Mouse (Mus musculus): ENCODE measurements at regions not wholly inside any gene's neighbourhood (a gene's known extent, or its start where the extent isn't known, plus 50 kb on each side); places are given as distances from the start of the nearest gene placed in this dataset.

- no peak overlapping the region for H3K4me2 ChIP-seq (ENCODE audit: low read depth, low read length)
- H3K27ac ChIP-seq (ENCODE audit: low read length): no peak overlapping the region
- H3K4me3 ChIP-seq (ENCODE audit: low read length): no peak overlapping the region
- no peaks in the 10 kb centered on the region for H3K36me3 ChIP-seq (ENCODE audit: control insufficient read depth, insufficient read depth, low read length)
- no peak for ATAC-seq
- no peaks in the 10 kb centered on the region for H3K27me3 ChIP-seq (replicated peaks; ENCODE audit: control insufficient read depth, insufficient read depth, low read length)
- no peak overlapping the region for H3K9ac ChIP-seq (ENCODE audit: low read depth, low read length)
- H3K9me3 ChIP-seq (ENCODE audit: control insufficient read depth, low read length): no peaks in the 10 kb centered on the region
- H3K4me1 ChIP-seq (ENCODE audit: control insufficient read depth, insufficient read depth, low read length): no peaks in the 10 kb centered on the region
- WGBS: 89% methylated on average over 9 of the region's 9 CpGs
Observed at GRCm38 (mm10) chr13:28616645-28617381, 336.7 kb downstream of the Sox4 start.

GRCm38 (mm10) chr13:28607551-28608114, 345.9 kb downstream of the Sox4 start:
- H3K4me2 ChIP-seq (ENCODE audit: low read depth, low read length): no peak overlapping the region
- 33% methylated on average over 6 of the region's 6 CpGs for WGBS

GRCm38 (mm10) chr13:28606651-28607050, 346.9 kb downstream of the Sox4 start:
- 84% methylated on average over 1 of the region's 1 CpGs for WGBS
- no peak for ATAC-seq
- Histone ChIP-seq H3K27me3 (replicated peaks; ENCODE audit: control insufficient read depth, insufficient read depth, low read length) (no peaks in the 10 kb centered on the region), H3K4me1 (ENCODE audit: control insufficient read depth, insufficient read depth, low read length) (peaks cover 3% of the 10 kb centered on the region), H3K9ac (ENCODE audit: low read depth, low read length) (no peak overlapping the region), H3K9me3 (ENCODE audit: control insufficient read depth, low read length) (no peaks in the 10 kb centered on the region), H3K4me2 (ENCODE audit: low read depth, low read length) (no peak overlapping the region), H3K4me3 (ENCODE audit: low read length) (no peak overlapping the region), H3K36me3 (ENCODE audit: control insufficient read depth, insufficient read depth, low read length) (no peaks in the 10 kb centered on the region), H3K27ac (ENCODE audit: low read length) (no peak overlapping the region)

More at GRCm38 (mm10) chr13:28607551-28608114, 345.9 kb downstream of the Sox4 start:
- H3K27ac ChIP-seq (ENCODE audit: low read length): peak overlapping the region; percentile 65; the same call in 1 of the 2 replicates
- H3K4me3 ChIP-seq (ENCODE audit: low read length): no peak overlapping the region
- no peaks in the 10 kb centered on the region for H3K36me3 ChIP-seq (ENCODE audit: control insufficient read depth, insufficient read depth, low read length)
- H3K27me3 ChIP-seq (replicated peaks; ENCODE audit: control insufficient read depth, insufficient read depth, low read length): no peaks in the 10 kb centered on the region
- no peak overlapping the region for H3K9ac ChIP-seq (ENCODE audit: low read depth, low read length)
- H3K4me1 ChIP-seq (ENCODE audit: control insufficient read depth, insufficient read depth, low read length): peaks cover 3% of the 10 kb centered on the region
- H3K9me3 ChIP-seq (ENCODE audit: control insufficient read depth, low read length): no peaks in the 10 kb centered on the region
- ATAC-seq: peak; percentile 64

- H3K9ac ChIP-seq (ENCODE audit: low read depth, low read length): no peak overlapping the region
- 69% methylated on average over 1 of the region's 1 CpGs for WGBS
- no peak overlapping the region for H3K27ac ChIP-seq (ENCODE audit: low read length)
- no peak overlapping the region for H3K4me2 ChIP-seq (ENCODE audit: low read depth, low read length)
- H3K9me3 ChIP-seq (ENCODE audit: control insufficient read depth, low read length): no peaks in the 10 kb centered on the region
- H3K4me3 ChIP-seq (ENCODE audit: low read length): no peak overlapping the region
- peaks cover 3% of the 10 kb centered on the region for H3K4me1 ChIP-seq (ENCODE audit: control insufficient read depth, insufficient read depth, low read length)
- H3K27me3 ChIP-seq (replicated peaks; ENCODE audit: control insufficient read depth, insufficient read depth, low read length): no peaks in the 10 kb centered on the region
- no peak for ATAC-seq
- H3K36me3 ChIP-seq (ENCODE audit: control insufficient read depth, insufficient read depth, low read length): no peaks in the 10 kb centered on the region
Observed at GRCm38 (mm10) chr13:28605833-28606232, 347.7 kb downstream of the Sox4 start.

- peaks cover 3% of the 10 kb centered on the region for H3K4me1 ChIP-seq (ENCODE audit: control insufficient read depth, insufficient read depth, low read length)
- WGBS: 39% methylated on average over 6 of the region's 6 CpGs
- no peak overlapping the region for H3K27ac ChIP-seq (ENCODE audit: low read length)
- H3K4me3 ChIP-seq (ENCODE audit: low read length): no peak overlapping the region
- H3K4me2 ChIP-seq (ENCODE audit: low read depth, low read length): 0 out of 2 replicates have a peak overlapping the region, but pooled peaks have one; percentile 11
- H3K9ac ChIP-seq (ENCODE audit: low read depth, low read length): no peak overlapping the region
- no peaks in the 10 kb centered on the region for H3K27me3 ChIP-seq (replicated peaks; ENCODE audit: control insufficient read depth, insufficient read depth, low read length)
- peak; percentile 31; the same call in 1 of the 2 replicates for ATAC-seq
- no peaks in the 10 kb centered on the region for H3K9me3 ChIP-seq (ENCODE audit: control insufficient read depth, low read length)
- H3K36me3 ChIP-seq (ENCODE audit: control insufficient read depth, insufficient read depth, low read length): no peaks in the 10 kb centered on the region
Observed at GRCm38 (mm10) chr13:28604016-28604415, 346.7 kb downstream of the Gm11361 start.

- H3K9me3 ChIP-seq (ENCODE audit: control insufficient read depth, low read length): no peaks in the 10 kb centered on the region
- WGBS: 57% methylated on average over 5 of the region's 5 CpGs
Observed at GRCm38 (mm10) chr13:28600792-28601191, 343.5 kb downstream of the Gm11361 start.

GRCm38 (mm10) chr13:28596367-28596766, 339.0 kb downstream of the Gm11361 start:
- no peak for ATAC-seq
- no peak overlapping the region for H3K4me2 ChIP-seq (ENCODE audit: low read depth, low read length)
- H3K27me3 ChIP-seq (replicated peaks; ENCODE audit: control insufficient read depth, insufficient read depth, low read length): no peaks in the 10 kb centered on the region
- H3K4me3 ChIP-seq (ENCODE audit: low read length): no peak overlapping the region
- H3K27ac ChIP-seq (ENCODE audit: low read length): no peak overlapping the region
- H3K36me3 ChIP-seq (ENCODE audit: control insufficient read depth, insufficient read depth, low read length): no peaks in the 10 kb centered on the region
- no peak overlapping the region for H3K9ac ChIP-seq (ENCODE audit: low read depth, low read length)
- no peaks in the 10 kb centered on the region for H3K4me1 ChIP-seq (ENCODE audit: control insufficient read depth, insufficient read depth, low read length)
- no peaks in the 10 kb centered on the region for H3K9me3 ChIP-seq (ENCODE audit: control insufficient read depth, low read length)
- WGBS: 80% methylated on average over 2 of the region's 2 CpGs

More at GRCm38 (mm10) chr13:28600792-28601191, 343.5 kb downstream of the Gm11361 start:
- Histone ChIP-seq H3K4me1 (ENCODE audit: control insufficient read depth, insufficient read depth, low read length) (peaks cover 3% of the 10 kb centered on the region), H3K9ac (ENCODE audit: low read depth, low read length) (no peak overlapping the region), H3K4me2 (ENCODE audit: low read depth, low read length) (no peak overlapping the region), H3K27me3 (replicated peaks; ENCODE audit: control insufficient read depth, insufficient read depth, low read length) (no peaks in the 10 kb centered on the region), H3K27ac (ENCODE audit: low read length) (no peak overlapping the region), H3K36me3 (ENCODE audit: control insufficient read depth, insufficient read depth, low read length) (no peaks in the 10 kb centered on the region), H3K4me3 (ENCODE audit: low read length) (no peak overlapping the region)
- ATAC-seq: no peak

- Histone ChIP-seq H3K27me3 (replicated peaks; ENCODE audit: control insufficient read depth, insufficient read depth, low read length) (no peaks in the 10 kb centered on the region), H3K4me2 (ENCODE audit: low read depth, low read length) (no peak overlapping the region), H3K4me3 (ENCODE audit: low read length) (no peak overlapping the region), H3K9me3 (ENCODE audit: control insufficient read depth, low read length) (no peaks in the 10 kb centered on the region), H3K27ac (ENCODE audit: low read length) (no peak overlapping the region), H3K4me1 (ENCODE audit: control insufficient read depth, insufficient read depth, low read length) (no peaks in the 10 kb centered on the region), H3K36me3 (ENCODE audit: control insufficient read depth, insufficient read depth, low read length) (no peaks in the 10 kb centered on the region), H3K9ac (ENCODE audit: low read depth, low read length) (no peak overlapping the region)
- no peak for ATAC-seq
- 74% methylated on average over 1 of the region's 1 CpGs for WGBS
Observed at GRCm38 (mm10) chr13:28592176-28592575, 334.8 kb downstream of the Gm11361 start.

GRCm38 (mm10) chr13:28587977-28588376, 330.6 kb downstream of the Gm11361 start:
- H3K4me3 ChIP-seq (ENCODE audit: low read length): no peak overlapping the region
- H3K9ac ChIP-seq (ENCODE audit: low read depth, low read length): no peak overlapping the region
- no peak for ATAC-seq
- H3K9me3 ChIP-seq (ENCODE audit: control insufficient read depth, low read length): no peaks in the 10 kb centered on the region
- no peak overlapping the region for H3K4me2 ChIP-seq (ENCODE audit: low read depth, low read length)
- WGBS: 54% methylated on average over 5 of the region's 5 CpGs
- no peaks in the 10 kb centered on the region for H3K27me3 ChIP-seq (replicated peaks; ENCODE audit: control insufficient read depth, insufficient read depth, low read length)
- no peaks in the 10 kb centered on the region for H3K4me1 ChIP-seq (ENCODE audit: control insufficient read depth, insufficient read depth, low read length)
- no peaks in the 10 kb centered on the region for H3K36me3 ChIP-seq (ENCODE audit: control insufficient read depth, insufficient read depth, low read length)
- H3K27ac ChIP-seq (ENCODE audit: low read length): no peak overlapping the region

Measured in intestine, embryonic 16.5 days (tissue).